Mouse (Mus musculus): ENCODE measurements around the gene Slc6a6. TPM values are rescaled to one million over a fixed set of nuclear protein-coding genes. Genes with fewer than 3 reads are reported as not detected.

Slc6a6 gene
- total and polyA plus RNA-seq, 3 experiments, result 28.4 to 56.0 (median 31.3) TPM

DNA sequence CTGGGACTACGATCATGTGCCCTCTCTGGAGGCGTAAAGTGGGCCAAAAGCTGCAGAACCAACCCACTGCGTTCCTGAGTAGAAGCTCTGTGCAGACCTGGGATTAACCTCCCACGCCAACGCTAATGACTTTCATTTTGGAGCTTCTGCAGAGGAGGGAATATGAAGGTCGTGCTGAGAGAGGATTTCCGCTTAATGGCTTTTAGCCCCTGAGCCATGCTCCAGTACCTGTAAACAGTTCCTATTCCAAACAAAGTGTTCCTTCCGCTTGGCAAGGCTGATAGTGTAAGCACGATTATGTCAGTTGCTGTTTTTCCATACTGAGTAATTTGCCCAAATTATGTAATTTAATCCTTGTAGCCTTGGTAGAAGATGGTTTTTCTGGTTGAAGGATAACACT, 33.6 kb upstream of the Slc6a6 start:
- Histone ChIP-seq H3K36me3 (replicated peaks in 1 of 2; ENCODE audit: control insufficient read depth in 1 of 2, insufficient read depth in 1 of 2, low read length in 1 of 2) (no peaks in the 10 kb centered on the region), H3K27ac (ENCODE audit: insufficient read depth, low read depth) (no peak overlapping the region), H3K4me1 (ENCODE audit: control insufficient read depth in 1 of 2, insufficient read depth in 2 of 2) (peaks cover 0 to 13% of the 10 kb centered on the region in 2 experiments; a peak in 2 of 4 replicates), H3K9ac (ENCODE audit: insufficient read depth, low read depth) (no peak overlapping the region), H3K9me3 (replicated peaks; ENCODE audit: low read length) (no peaks in the 10 kb centered on the region), H3K4me2 (ENCODE audit: insufficient read depth, low read depth, poor library complexity, severe bottlenecking) (no peak overlapping the region), H3K4me3 (replicated peaks in 1 of 3; ENCODE audit: low read depth in 2 of 3, low read length in 2 of 3, poor library complexity in 1 of 3) (no peak overlapping the region), H3K27me3 (replicated peaks) (no peaks in the 10 kb centered on the region), H3K79me2 (replicated peaks; ENCODE audit: control insufficient read depth, extremely low read depth, insufficient read depth, poor library complexity, severe bottlenecking) (no peaks in the 10 kb centered on the region)
- in situ Hi-C loops (cut with MboI; ENCODE audit: low pct_ligation_motif_present, low pct_unique_long_range_greater_than_20kb, low sequenced_read_pairs), result no loop called here
- dilution Hi-C loops (cut with MboI; ENCODE audit: extremely low pct_ligation_motif_present, extremely low pct_unique_long_range_greater_than_20kb, low sequenced_read_pairs), result no loop called here
- no peak for DNase-seq (ENCODE audit: extremely low read depth)
- no peak for TF ChIP-seq NRF1 (IDR thresholded peaks at IDR 0.05; ENCODE audit: low read depth, low read length)
- TF ChIP-seq TCF12 (IDR thresholded peaks at IDR 0.05; ENCODE audit: low read depth, low read length), result no peak
- no peak for TF ChIP-seq CTCF (conservative IDR thresholded peaks at IDR 0.05 in 1 of 2, IDR thresholded peaks at IDR 0.05 in 1 of 2; ENCODE audit: low read depth in 2 of 2, low read length in 2 of 2)
- no peak for TF ChIP-seq MYC (IDR thresholded peaks at IDR 0.05; ENCODE audit: low read depth, low read length)
- TF ChIP-seq SMC3 (IDR thresholded peaks at IDR 0.05; ENCODE audit: low read depth, low read length), result no peak
- TF ChIP-seq POLR2AphosphoS2 (IDR thresholded peaks at IDR 0.05; ENCODE audit: low read depth, low read length), result no peak
- no peak for TF ChIP-seq RAD21 (IDR thresholded peaks at IDR 0.05; ENCODE audit: low read depth, low read length)

DNA sequence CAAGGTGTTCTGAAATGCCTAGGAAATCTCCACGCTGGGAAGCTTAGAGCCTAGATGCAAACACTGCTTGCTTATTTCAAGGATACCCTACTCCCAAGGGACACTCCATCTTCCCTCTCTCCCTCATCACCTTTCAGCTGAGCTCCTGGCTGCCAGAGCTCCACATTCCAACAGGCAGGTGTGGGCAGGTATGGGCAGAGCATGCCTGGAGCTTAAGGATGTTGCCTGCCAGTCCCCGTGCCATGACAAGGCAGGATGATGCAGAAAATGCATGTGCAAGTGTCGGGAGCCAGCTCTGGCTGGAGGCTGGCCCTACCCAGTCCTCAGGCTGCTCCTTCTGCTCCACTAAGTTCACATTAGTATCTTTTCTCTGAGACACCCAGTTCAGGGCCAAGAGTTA, 31.6 kb upstream of the Slc6a6 start:
- H3K4me1 ChIP-seq (ENCODE audit: control insufficient read depth in 1 of 2, insufficient read depth in 2 of 2), result peaks cover 0 to 13% of the 10 kb centered on the region in 2 experiments; a peak in 2 of 4 replicates
- no peak overlapping the region for H3K9ac ChIP-seq (ENCODE audit: insufficient read depth, low read depth)
- dilution Hi-C loops (cut with MboI; ENCODE audit: extremely low pct_ligation_motif_present, extremely low pct_unique_long_range_greater_than_20kb, low sequenced_read_pairs), result no loop called here
- H3K79me2 ChIP-seq (replicated peaks; ENCODE audit: control insufficient read depth, extremely low read depth, insufficient read depth, poor library complexity, severe bottlenecking), result no peaks in the 10 kb centered on the region
- H3K27ac ChIP-seq (ENCODE audit: insufficient read depth, low read depth), result no peak overlapping the region
- no peak for TF ChIP-seq JUN (IDR thresholded peaks at IDR 0.05; ENCODE audit: insufficient read depth, low read depth, low read length)
- TF ChIP-seq PAX5 (IDR thresholded peaks at IDR 0.05; ENCODE audit: low read length), result no peak
- no peak for TF ChIP-seq MYC (IDR thresholded peaks at IDR 0.05; ENCODE audit: low read depth, low read length)
- no peak for TF ChIP-seq ELF1 (IDR thresholded peaks at IDR 0.05; ENCODE audit: low read depth, low read length)
- no peak for TF ChIP-seq ZMIZ1 (IDR thresholded peaks at IDR 0.05; ENCODE audit: low read depth, low read length)
- no peak for TF ChIP-seq NELFE (IDR thresholded peaks at IDR 0.05; ENCODE audit: low read depth, low read length)
- no peak for TF ChIP-seq SIN3A (IDR thresholded peaks at IDR 0.05; ENCODE audit: low read length)
- TF ChIP-seq BHLHE40 (IDR thresholded peaks at IDR 0.05; ENCODE audit: low read depth, low read length), result no peak
- no peak for TF ChIP-seq UBTF (IDR thresholded peaks at IDR 0.05; ENCODE audit: low read depth, low read length)
- TF ChIP-seq RCOR1 (conservative IDR thresholded peaks at IDR 0.05; ENCODE audit: low read depth, low read length), result no peak
- no peak for TF ChIP-seq NRF1 (IDR thresholded peaks at IDR 0.05; ENCODE audit: low read depth, low read length)
- no peak for TF ChIP-seq ETS1 (conservative IDR thresholded peaks at IDR 0.05; ENCODE audit: low read depth, low read length)
- TF ChIP-seq ZC3H11A (IDR thresholded peaks at IDR 0.05; ENCODE audit: low read depth, low read length), result no peak
- TF ChIP-seq CTCF (conservative IDR thresholded peaks at IDR 0.05 in 1 of 2, IDR thresholded peaks at IDR 0.05 in 1 of 2; ENCODE audit: low read depth in 2 of 2, low read length in 2 of 2), result no peak
- TF ChIP-seq HCFC1 (IDR thresholded peaks at IDR 0.05; ENCODE audit: low read depth, low read length), result no peak
- no peak for TF ChIP-seq CHD2 (IDR thresholded peaks at IDR 0.05; ENCODE audit: low read length)
- in situ Hi-C loops (cut with MboI; ENCODE audit: low pct_ligation_motif_present, low pct_unique_long_range_greater_than_20kb, low sequenced_read_pairs), result no loop called here
- H3K4me2 ChIP-seq (ENCODE audit: insufficient read depth, low read depth, poor library complexity, severe bottlenecking), result no peak overlapping the region
- H3K36me3 ChIP-seq (replicated peaks in 1 of 2; ENCODE audit: control insufficient read depth in 1 of 2, insufficient read depth in 1 of 2, low read length in 1 of 2), result no peaks in the 10 kb centered on the region
- H3K27me3 ChIP-seq (replicated peaks), result no peaks in the 10 kb centered on the region
- DNase-seq (ENCODE audit: extremely low read depth), result no peak
- H3K4me3 ChIP-seq (replicated peaks in 1 of 3; ENCODE audit: low read depth in 2 of 3, low read length in 2 of 3, poor library complexity in 1 of 3), result no peak overlapping the region
- no peaks in the 10 kb centered on the region for H3K9me3 ChIP-seq (replicated peaks; ENCODE audit: low read length)
